Mouse (Mus musculus) G1E (cell line): Measurements from ENCODE around the gene Ank.

Experiments used
- CTCF ChIP-seq: IDR thresholded peaks from 2 replicates; pipeline ENCODE4 v1.5.1; 2012; ENCODE audit warnings: low read depth, low read length, inconsistent platforms, mixed read lengths
- GATA1 ChIP-seq: IDR thresholded peaks from 2 replicates; pipeline ENCODE4 v1.6.1; 2012; ENCODE audit warnings: borderline replicate concordance, low read length, inconsistent platforms, mixed read lengths
- GATA2 ChIP-seq: IDR thresholded peaks from 2 replicates; pipeline ENCODE4 v1.6.1; 2012; ENCODE audit warnings: low read depth, low read length, inconsistent platforms, borderline replicate concordance
- TAL1 ChIP-seq: conservative IDR thresholded peaks from 2 replicates; pipeline ENCODE4 v1.6.1; 2012; ENCODE audit warnings: low read depth, low read length, inconsistent platforms, mixed read lengths

DNA sequence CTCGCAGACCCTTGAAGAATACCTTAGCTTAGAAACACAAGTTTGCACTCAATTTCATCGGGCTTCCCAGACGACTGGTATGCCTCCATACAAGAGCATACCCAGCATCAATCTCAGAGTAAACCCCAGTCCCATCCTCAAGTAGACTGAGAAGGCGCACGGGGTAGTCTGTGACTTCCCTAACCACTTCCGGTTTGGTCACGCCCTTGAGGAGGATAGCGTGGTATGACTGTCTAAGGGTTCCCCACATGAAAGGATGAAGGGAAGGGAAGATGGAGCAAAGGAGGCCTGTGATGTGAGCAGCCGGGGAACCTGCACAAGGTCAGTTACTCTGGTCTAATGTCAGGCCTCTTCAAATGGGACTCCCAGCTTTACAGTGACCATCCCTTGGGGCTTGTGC is 161.3 kb downstream of the Ank start:
- no peak for TF ChIP-seq GATA1
- TF ChIP-seq CTCF = no peak
- no peak for TF ChIP-seq TAL1
- no peak for TF ChIP-seq GATA2
